In the genomic region with DNA sequence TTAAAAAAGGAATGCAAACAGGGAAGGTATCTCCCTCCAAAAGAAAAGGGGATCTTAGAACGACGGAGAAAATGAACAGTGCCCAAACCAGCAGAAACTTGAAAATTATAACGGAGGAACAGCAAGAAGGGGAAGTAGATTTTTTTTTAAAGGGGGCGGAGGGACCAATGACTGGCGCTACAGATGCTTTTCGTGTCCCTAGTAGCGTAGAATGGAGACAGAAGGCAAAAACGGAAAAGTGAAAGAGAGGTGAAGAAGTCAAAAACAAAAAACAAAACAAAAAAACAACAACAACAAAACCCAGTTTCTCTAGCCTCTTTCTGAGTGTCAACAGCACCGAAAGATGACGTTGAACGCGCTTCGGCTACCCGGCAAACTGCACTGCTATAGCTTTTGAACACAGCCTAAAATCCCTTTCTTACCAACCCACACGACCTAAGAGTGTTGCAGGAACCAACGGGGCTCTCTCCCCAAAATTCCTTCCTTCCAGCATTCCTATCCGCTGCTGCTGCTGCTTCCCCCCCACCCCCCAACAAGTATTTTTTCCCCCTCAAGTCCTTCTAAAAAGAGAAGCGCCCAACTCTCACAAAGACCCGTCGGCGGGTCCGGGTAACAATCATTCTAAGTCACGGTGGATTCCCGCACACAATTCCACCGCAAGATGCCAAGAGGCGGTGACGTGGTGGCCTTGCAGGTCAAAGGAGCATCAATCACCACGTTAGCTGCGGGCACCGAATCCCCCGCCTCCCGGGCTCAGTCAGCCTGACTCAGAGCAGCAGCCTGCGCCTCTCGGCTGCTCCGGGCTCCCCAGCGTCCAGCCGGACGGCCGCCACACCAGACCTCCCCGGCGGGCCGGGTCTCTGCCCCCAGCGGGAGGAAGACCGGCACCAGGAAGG, we compare ENCODE assay signal across 8 mouse cellular contexts. TPM values are rescaled to one million over a fixed set of nuclear protein-coding genes. Genes with fewer than 3 reads are reported as not detected.
DNase-seq lines count a peak whose midpoint lies in the region; ATAC-seq and TF ChIP-seq lines count a peak whose summit lies in the region.

No protein-coding gene starts in this region.

- H3K9me3 ChIP-seq in forebrain, embryonic 13.5 days (replicated peaks), result no peaks in the 10 kb centered on the region
- H3K9me3 ChIP-seq in liver, postnatal 0 days (ENCODE audit: low read length), result no peaks in the 10 kb centered on the region
- no peaks in the 10 kb centered on the region for H3K9me3 ChIP-seq in neural tube, embryonic 12.5 days

- no peaks in the 10 kb centered on the region for H3K36me3 ChIP-seq in forebrain, embryonic 13.5 days (ENCODE audit: poor library complexity, severe bottlenecking)
- no peaks in the 10 kb centered on the region for H3K36me3 ChIP-seq in liver, postnatal 0 days (replicated peaks; ENCODE audit: insufficient read depth, low read length)
- H3K36me3 ChIP-seq in neural tube, embryonic 12.5 days, result no peaks in the 10 kb centered on the region

- peak overlapping the region; percentile 95 for H3K4me2 ChIP-seq in forebrain, embryonic 13.5 days
- H3K4me2 ChIP-seq in liver, postnatal 0 days (ENCODE audit: low read depth, low read length), result peak overlapping the region; percentile 86
- peak overlapping the region; percentile 83 for H3K4me2 ChIP-seq in neural tube, embryonic 12.5 days (replicated peaks)

- ATAC-seq in forebrain, embryonic 13.5 days, result no peak; the same call in 1 of the 2 replicates
- peak; percentile 22 for ATAC-seq in inflammation-experienced regulatory T-cells, adult 6 months
- peak; percentile 42 for ATAC-seq in liver, postnatal 0 days
- ATAC-seq in neural tube, embryonic 12.5 days (ENCODE audit: low FRiP score, low read depth), result peak; percentile 76

- peaks cover 10% of the 10 kb centered on the region; the same call in 1 of the 2 replicates for H3K4me1 ChIP-seq in brown adipose tissue, adult 24 weeks (ENCODE audit: control insufficient read depth, insufficient read depth, insufficient read length, low read length)
- H3K4me1 ChIP-seq in forebrain, embryonic 13.5 days, result peaks cover 30% of the 10 kb centered on the region
- peaks cover 39% of the 10 kb centered on the region for H3K4me1 ChIP-seq in liver, postnatal 0 days (ENCODE audit: insufficient read depth)
- peaks cover 28% of the 10 kb centered on the region for H3K4me1 ChIP-seq in neural tube, embryonic 12.5 days

- under 1% methylated on average over 44 of the region's 44 CpGs for whole genome bisulfite sequencing in forebrain, embryonic 13.5 days
- WGBS in liver, postnatal 0 days (ENCODE audit: insufficient replicate concordance), result under 1% methylated on average over 39 of the region's 44 CpGs
- WGBS in neural tube, embryonic 12.5 days, result under 1% methylated on average over 44 of the region's 44 CpGs

- TF ChIP-seq CTCF in liver, postnatal 0 days (IDR thresholded peaks at IDR 0.05; ENCODE audit: low read depth), result no peak

- no peaks in the 10 kb centered on the region for H3K27me3 ChIP-seq in forebrain, embryonic 13.5 days
- no peaks in the 10 kb centered on the region for H3K27me3 ChIP-seq in liver, postnatal 0 days (ENCODE audit: insufficient read depth, low read length)
- no peaks in the 10 kb centered on the region for H3K27me3 ChIP-seq in neural tube, embryonic 12.5 days (replicated peaks)

- no peak for TF ChIP-seq EP300 in liver, postnatal 0 days (IDR thresholded peaks at IDR 0.05; ENCODE audit: low read depth)

- peak overlapping the region; percentile 66 for H3K27ac ChIP-seq in brown adipose tissue, adult 24 weeks (replicated peaks; ENCODE audit: low read depth, low read length)
- peak overlapping the region; percentile 95 for H3K27ac ChIP-seq in forebrain, embryonic 13.5 days
- H3K27ac ChIP-seq in liver, postnatal 0 days (ENCODE audit: low read depth), result peak overlapping the region; percentile 99
- H3K27ac ChIP-seq in neural tube, embryonic 12.5 days, result peak overlapping the region; percentile 94

- H3K4me3 ChIP-seq in brown adipose tissue, adult 24 weeks (ENCODE audit: insufficient read depth, low read depth, low read length), result peak overlapping the region; percentile 85
- H3K4me3 ChIP-seq in forebrain, embryonic 13.5 days, result peak overlapping the region; percentile 98
- peak overlapping the region; percentile 100 for H3K4me3 ChIP-seq in liver, postnatal 0 days (ENCODE audit: low read depth, low read length)
- peak overlapping the region; percentile 95 for H3K4me3 ChIP-seq in neural tube, embryonic 12.5 days

- DNase-seq in urinary bladder, adult 2 months (ENCODE audit: low spot score), result peak; percentile 55
- DNase-seq in urinary bladder, postnatal 10 days (ENCODE audit: low spot score), result no peak
- DNase-seq in liver, postnatal 0 days, result peak; percentile 67
- peak; percentile 49 for DNase-seq in yolk sac, embryonic 10.5 days (ENCODE audit: low spot score)

- peak overlapping the region; percentile 99 for H3K9ac ChIP-seq in forebrain, embryonic 13.5 days
- H3K9ac ChIP-seq in liver, postnatal 0 days (replicated peaks), result peak overlapping the region; percentile 99
- H3K9ac ChIP-seq in neural tube, embryonic 12.5 days, result peak overlapping the region; percentile 99

RNA-seq across cellular contexts. Expression of gene Grb2, which starts 0.8 kb away (rescaled TPM):
- 57.2 and 62.8 TPM in 2 replicates for polyA plus RNA-seq in urinary bladder, adult 2 months (2012; rRNA removed)
- 29.1 and 32.4 TPM in 2 replicates for polyA plus RNA-seq in brown adipose tissue, adult 24 weeks (2012; ENCODE audit: insufficient read depth, insufficient read length, missing spikeins)
- 137 and 139 TPM in 2 replicates for polyA plus RNA-seq in forebrain, embryonic 13.5 days (2015; fragmentation: Nextera tagmentation; extraction: Ambion mirVana)
- 10 to 100 TPM; 31.7 to 35.5 (median 33.8) TPM for polyA plus RNA-seq in inflammation-experienced regulatory T-cells, adult 6 months (2017; shearing (Covaris generic))
- 40.4 and 45.6 TPM in 2 replicates for polyA plus RNA-seq in liver, postnatal 0 days (2015; fragmentation: Nextera tagmentation; extraction: Ambion mirVana)
- polyA plus RNA-seq in neural tube, embryonic 12.5 days (2016; fragmentation: Nextera tagmentation; extraction: Ambion mirVana), result 173 and 186 TPM in 2 replicates

RNA-seq across cellular contexts. Expression of gene Tmem94, which starts 57.7 kb away (rescaled TPM):
- 20.8 and 25.9 TPM in 2 replicates for polyA plus RNA-seq in urinary bladder, adult 2 months (2012; rRNA removed)
- 18.0 and 23.0 TPM in 2 replicates for polyA plus RNA-seq in brown adipose tissue, adult 24 weeks (2012; ENCODE audit: insufficient read depth, insufficient read length, missing spikeins)
- polyA plus RNA-seq in forebrain, embryonic 13.5 days (2015; fragmentation: Nextera tagmentation; extraction: Ambion mirVana), result 28.0 and 29.5 TPM in 2 replicates
- polyA plus RNA-seq in inflammation-experienced regulatory T-cells, adult 6 months (2017; shearing (Covaris generic)), result 10 to 100 TPM; 10.6 to 12.7 (median 11.5) TPM
- polyA plus RNA-seq in liver, postnatal 0 days (2015; fragmentation: Nextera tagmentation; extraction: Ambion mirVana), result 4.1 and 4.2 TPM in 2 replicates
- 32.6 and 34.7 TPM in 2 replicates for polyA plus RNA-seq in neural tube, embryonic 12.5 days (2016; fragmentation: Nextera tagmentation; extraction: Ambion mirVana)
